Mouse (Mus musculus): ENCODE data around the gene Bhlhb9. TPM values are rescaled to one million over a fixed set of nuclear protein-coding genes. Genes with fewer than 3 reads are reported as not detected.

The Bhlhb9 gene
- polyA plus RNA-seq, 1 experiment from 2014 or later: 115 TPM

GRCm38 (mm10) chrX:135925911-135926310 is 128.5 kb downstream of the Bhlhb9 start:
- Histone ChIP-seq H3K4me1 (replicated peaks) (no peaks in the 10 kb centered on the region), H3K9ac (no peak overlapping the region), H3K4me3 (no peak overlapping the region), H3K36me3 (no peaks in the 10 kb centered on the region), H3K4me2 (no peak overlapping the region), H3K27ac (replicated peaks) (no peak overlapping the region), H3K27me3 (no peaks in the 10 kb centered on the region), H3K9me3 (no peaks in the 10 kb centered on the region)
- WGBS: 18% methylated on average over 3 of the region's 3 CpGs
- no peak for ATAC-seq (ENCODE audit: low FRiP score, low read depth)

GRCm38 (mm10) chrX:135928588-135928987 is 131.2 kb downstream of the Bhlhb9 start:
- H3K4me1 ChIP-seq (replicated peaks): no peaks in the 10 kb centered on the region
- no peak overlapping the region for H3K27ac ChIP-seq (replicated peaks)
- H3K9me3 ChIP-seq: no peaks in the 10 kb centered on the region
- no peak overlapping the region for H3K4me2 ChIP-seq
- no peak for ATAC-seq (ENCODE audit: low FRiP score, low read depth)
- H3K9ac ChIP-seq: no peak overlapping the region
- no peak overlapping the region for H3K4me3 ChIP-seq
- H3K27me3 ChIP-seq: no peaks in the 10 kb centered on the region
- no peaks in the 10 kb centered on the region for H3K36me3 ChIP-seq

GRCm38 (mm10) chrX:135936452-135936851 is 139.1 kb downstream of the Bhlhb9 start:
- H3K9ac ChIP-seq: no peak overlapping the region
- no peak overlapping the region for H3K4me2 ChIP-seq
- H3K9me3 ChIP-seq: no peaks in the 10 kb centered on the region
- no peak overlapping the region; the same call in 1 of the 2 replicates for H3K27ac ChIP-seq (replicated peaks)
- H3K36me3 ChIP-seq: no peaks in the 10 kb centered on the region
- ATAC-seq (ENCODE audit: low FRiP score, low read depth): no peak
- H3K4me1 ChIP-seq (replicated peaks): no peaks in the 10 kb centered on the region
- H3K27me3 ChIP-seq: no peaks in the 10 kb centered on the region
- no peak overlapping the region for H3K4me3 ChIP-seq
- WGBS: 71% methylated on average over 1 of the region's 1 CpGs

MicroRNAs encoded within 50 kb of the gene (microRNA counts, 519-probe panel; counts per million panel counts)
- not detected for microRNA mmu-miR-1970

Small RNA genes lying within 50 kb of the gene (microRNA-seq; reads per million reads assigned to microRNA genes)
- not detected for gene Mir1970

Other genes with a start within 250 kb of the Bhlhb9 start
- gene Nxf7, start 198.8 kb upstream of the Bhlhb9 start, polyA plus RNA-seq (2015; fragmentation: Nextera tagmentation; extraction: Ambion mirVana): not detected in 2 replicates
- not detected in 2 replicates for gene Prame, start 169.9 kb upstream of the Bhlhb9 start, polyA plus RNA-seq (2015; fragmentation: Nextera tagmentation; extraction: Ambion mirVana)
- not detected in 2 replicates for gene Tcp11x2, start 103.8 kb upstream of the Bhlhb9 start, polyA plus RNA-seq (2015; fragmentation: Nextera tagmentation; extraction: Ambion mirVana)
- not detected in 2 replicates for gene Tmsb15a, start 72.3 kb upstream of the Bhlhb9 start, polyA plus RNA-seq (2015; fragmentation: Nextera tagmentation; extraction: Ambion mirVana)
- 11.2 and 12.4 TPM in 2 replicates for gene Armcx5, start 54.9 kb upstream of the Bhlhb9 start, polyA plus RNA-seq (2015; fragmentation: Nextera tagmentation; extraction: Ambion mirVana)
- gene Gprasp1, start 54.9 kb upstream of the Bhlhb9 start, polyA plus RNA-seq (2015; fragmentation: Nextera tagmentation; extraction: Ambion mirVana): 224 and 227 TPM in 2 replicates
- gene Gprasp2, start 41.4 kb downstream of the Bhlhb9 start, polyA plus RNA-seq (2015; fragmentation: Nextera tagmentation; extraction: Ambion mirVana): 193 and 215 TPM in 2 replicates
- gene Arxes2, start 196.2 kb downstream of the Bhlhb9 start, polyA plus RNA-seq (2015; fragmentation: Nextera tagmentation; extraction: Ambion mirVana): 248 and 258 TPM in 2 replicates
- 138 and 141 TPM in 2 replicates for gene Arxes1, start 235.8 kb downstream of the Bhlhb9 start, polyA plus RNA-seq (2015; fragmentation: Nextera tagmentation; extraction: Ambion mirVana)